Mouse (Mus musculus): ENCODE data around the gene Kmt2b. TPM values are rescaled to one million over a fixed set of nuclear protein-coding genes. Genes with fewer than 3 reads are reported as not detected.

The Kmt2b gene
- total and polyA plus RNA-seq, 3 experiments: 15.6 to 48.2 TPM; not detected in 1

GRCm38 (mm10) chr7:30533941-30534632 lies 54.4 kb downstream of the Kmt2b start:
- Histone ChIP-seq H3K4me1 (ENCODE audit: control insufficient read depth in 1 of 2, insufficient read depth in 2 of 2, low read length in 2 of 2) (peaks cover 0 to 15% of the 10 kb centered on the region in 2 experiments; a peak in 2 of 4 replicates), H3K36me3 (ENCODE audit: control insufficient read depth in 1 of 2, insufficient read depth in 2 of 2, low read length in 2 of 2) (peaks cover 0 to 13% of the 10 kb centered on the region in 2 experiments; a peak in 2 of 4 replicates), H3K79me2 (ENCODE audit: control insufficient read depth, insufficient read depth, low read length, poor library complexity) (no peaks in the 10 kb centered on the region; the same call in 1 of the 2 replicates), H3K9me3 (replicated peaks; ENCODE audit: insufficient read depth, low read length) (no peaks in the 10 kb centered on the region), H3K4me3 (ENCODE audit: control insufficient read depth in 1 of 2, insufficient read depth in 1 of 2, low read depth in 2 of 2, low read length in 2 of 2) (peak overlapping the region; percentile 85 to 96), H3K9ac (ENCODE audit: control insufficient read depth, low read depth, low read length, poor library complexity, severe bottlenecking) (peak overlapping the region; percentile 92), H3K27ac (ENCODE audit: control insufficient read depth, low read depth, low read length) (no peak overlapping the region), H3K27me3 (ENCODE audit: control insufficient read depth in 1 of 2, insufficient read depth in 2 of 2, low read length in 2 of 2) (no peaks in the 10 kb centered on the region)
- no peak for DNase-seq (ENCODE audit: low read depth, low spot score)
- no peak for TF ChIP-seq MXI1 (IDR thresholded peaks at IDR 0.05; ENCODE audit: low read depth, low read length)

- no peaks in the 10 kb centered on the region for H3K27me3 ChIP-seq (ENCODE audit: control insufficient read depth in 1 of 2, insufficient read depth in 2 of 2, low read length in 2 of 2)
- H3K9me3 ChIP-seq (replicated peaks; ENCODE audit: insufficient read depth, low read length): no peaks in the 10 kb centered on the region
- peaks cover 0 to 15% of the 10 kb centered on the region in 2 experiments; a peak in 2 of 4 replicates for H3K4me1 ChIP-seq (ENCODE audit: control insufficient read depth in 1 of 2, insufficient read depth in 2 of 2, low read length in 2 of 2)
- H3K79me2 ChIP-seq (ENCODE audit: control insufficient read depth, insufficient read depth, low read length, poor library complexity): no peaks in the 10 kb centered on the region; the same call in 1 of the 2 replicates
- H3K27ac ChIP-seq (ENCODE audit: control insufficient read depth, low read depth, low read length): no peak overlapping the region
- no peak overlapping the region for H3K4me3 ChIP-seq (ENCODE audit: control insufficient read depth in 1 of 2, insufficient read depth in 1 of 2, low read depth in 2 of 2, low read length in 2 of 2)
- no peak overlapping the region for H3K9ac ChIP-seq (ENCODE audit: control insufficient read depth, low read depth, low read length, poor library complexity, severe bottlenecking)
- TF ChIP-seq E2F4 (IDR thresholded peaks at IDR 0.05; ENCODE audit: borderline replicate concordance, low read depth, low read length) (no peak), CTCF (IDR thresholded peaks at IDR 0.05 in 2 of 3, conservative IDR thresholded peaks at IDR 0.05 in 1 of 3; ENCODE audit: control insufficient read depth in 1 of 3, insufficient read depth in 1 of 3, low read depth in 2 of 3, low read length in 3 of 3, poor library complexity in 1 of 3, severe bottlenecking in 1 of 3) (no peak), ETS1 (IDR thresholded peaks at IDR 0.05; ENCODE audit: low read depth, low read length) (no peak), TCF12 (IDR thresholded peaks at IDR 0.05; ENCODE audit: low read depth, low read length) (no peak), MXI1 (IDR thresholded peaks at IDR 0.05; ENCODE audit: low read depth, low read length) (no peak), USF2 (IDR thresholded peaks at IDR 0.05; ENCODE audit: borderline replicate concordance in 1 of 2, insufficient read depth in 1 of 2, low read depth in 1 of 2, low read length in 2 of 2) (no peak), ELF1 (IDR thresholded peaks at IDR 0.05; ENCODE audit: low read depth, low read length) (no peak), HCFC1 (IDR thresholded peaks at IDR 0.05; ENCODE audit: low read depth, low read length) (no peak), SIN3A (IDR thresholded peaks at IDR 0.05; ENCODE audit: low read length) (no peak), POLR2AphosphoS5 (IDR thresholded peaks at IDR 0.05; ENCODE audit: borderline replicate concordance, low read depth, low read length) (no peak)
- peaks cover 0 to 13% of the 10 kb centered on the region in 2 experiments; a peak in 2 of 4 replicates for H3K36me3 ChIP-seq (ENCODE audit: control insufficient read depth in 1 of 2, insufficient read depth in 2 of 2, low read length in 2 of 2)
- no peak for DNase-seq (ENCODE audit: low read depth, low spot score)
Observed at GRCm38 (mm10) chr7:30532931-30533330, 55.6 kb downstream of the Kmt2b start.

GRCm38 (mm10) chr7:30531291-30531815 lies 57.2 kb downstream of the Kmt2b start:
- Histone ChIP-seq H3K36me3 (ENCODE audit: control insufficient read depth in 1 of 2, insufficient read depth in 2 of 2, low read length in 2 of 2) (peaks cover 0 to 7% of the 10 kb centered on the region in 2 experiments; a peak in 2 of 4 replicates), H3K27me3 (ENCODE audit: control insufficient read depth in 1 of 2, insufficient read depth in 2 of 2, low read length in 2 of 2) (no peaks in the 10 kb centered on the region), H3K9ac (ENCODE audit: control insufficient read depth, low read depth, low read length, poor library complexity, severe bottlenecking) (no peak overlapping the region), H3K4me1 (ENCODE audit: control insufficient read depth in 1 of 2, insufficient read depth in 2 of 2, low read length in 2 of 2) (peaks cover 0 to 15% of the 10 kb centered on the region in 2 experiments; a peak in 2 of 4 replicates), H3K27ac (ENCODE audit: control insufficient read depth, low read depth, low read length) (no peak overlapping the region), H3K4me3 (ENCODE audit: control insufficient read depth in 1 of 2, insufficient read depth in 1 of 2, low read depth in 2 of 2, low read length in 2 of 2) (no peak overlapping the region), H3K9me3 (replicated peaks; ENCODE audit: insufficient read depth, low read length) (no peaks in the 10 kb centered on the region), H3K79me2 (ENCODE audit: control insufficient read depth, insufficient read depth, low read length, poor library complexity) (no peaks in the 10 kb centered on the region; the same call in 1 of the 2 replicates)
- TF ChIP-seq CTCF (IDR thresholded peaks at IDR 0.05 in 2 of 3, conservative IDR thresholded peaks at IDR 0.05 in 1 of 3; ENCODE audit: control insufficient read depth in 1 of 3, insufficient read depth in 1 of 3, low read depth in 2 of 3, low read length in 3 of 3, poor library complexity in 1 of 3, severe bottlenecking in 1 of 3): no peak
- no peak for TF ChIP-seq CHD1 (IDR thresholded peaks at IDR 0.05; ENCODE audit: low read depth, low read length)
- no peak for TF ChIP-seq MAFK (IDR thresholded peaks at IDR 0.05; ENCODE audit: borderline replicate concordance, low read depth, low read length)
- no peak for TF ChIP-seq POLR2AphosphoS5 (IDR thresholded peaks at IDR 0.05; ENCODE audit: borderline replicate concordance, low read depth, low read length)
- TF ChIP-seq SMC3 (IDR thresholded peaks at IDR 0.05; ENCODE audit: low read depth, low read length): no peak
- TF ChIP-seq USF1 (IDR thresholded peaks at IDR 0.05; ENCODE audit: low read depth, low read length): no peak
- no peak for TF ChIP-seq EP300 (IDR thresholded peaks at IDR 0.05; ENCODE audit: low read depth in 1 of 2, low read length in 2 of 2)
- TF ChIP-seq RAD21 (IDR thresholded peaks at IDR 0.05; ENCODE audit: low read depth, low read length): no peak
- TF ChIP-seq ZNF384 (IDR thresholded peaks at IDR 0.05; ENCODE audit: low read depth, low read length): no peak
- no peak for TF ChIP-seq MYC (IDR thresholded peaks at IDR 0.05; ENCODE audit: low read depth, low read length)
- no peak for TF ChIP-seq TCF12 (IDR thresholded peaks at IDR 0.05; ENCODE audit: low read depth, low read length)
- no peak for TF ChIP-seq MAX (IDR thresholded peaks at IDR 0.05; ENCODE audit: low read length)
- TF ChIP-seq POLR2AphosphoS2 (IDR thresholded peaks at IDR 0.05; ENCODE audit: low read length): no peak
- no peak for TF ChIP-seq MYB (IDR thresholded peaks at IDR 0.05; ENCODE audit: low read depth, low read length)
- no peak for DNase-seq (ENCODE audit: low read depth, low spot score)
